Mouse (Mus musculus) MEL (cell line): ENCODE measurements at regions not wholly inside any gene's neighbourhood (a gene's known extent, or its start where the extent isn't known, plus 50 kb on each side); places are given as distances from the start of the nearest gene placed in this dataset.

Experiments used
- DNase-seq: peaks from one replicate; pipeline ENCODE4 v3.0.0; 2011; ENCODE audit warnings: low read depth, low spot score
- H3K27ac ChIP-seq: 2 replicates; pipeline ENCODE4 v1.5.1; 2012; ENCODE audit warnings: low read depth, mild to moderate bottlenecking, control low read depth, low read length, moderate library complexity; ENCODE audit not compliant: control insufficient read depth
- H3K27me3 ChIP-seq, 2 experiments: fragments of 150-350 bp in 1 of 2; sonication (generic) in 1 of 2; 2 replicates each; pipeline ENCODE4 v1.6.1; 2012; ENCODE audit warnings: low read length in 2 of 2, mild to moderate bottlenecking in 2 of 2, improper control_type of control experiment in 1 of 2, moderate library complexity in 1 of 2; ENCODE audit not compliant: insufficient read depth in 2 of 2, control insufficient read depth in 1 of 2
- H3K36me3 ChIP-seq, 2 experiments: 2 replicates each; pipeline ENCODE4 v1.6.1; 2012 to 2014; ENCODE audit warnings: low read length in 2 of 2, improper control_type of control experiment in 1 of 2, inconsistent platforms in 1 of 2, mild to moderate bottlenecking in 1 of 2; ENCODE audit not compliant: insufficient read depth in 2 of 2, control insufficient read depth in 1 of 2
- H3K4me1 ChIP-seq, 2 experiments: fragments of 150-350 bp in 1 of 2; sonication (generic) in 1 of 2; 2 replicates each; pipeline ENCODE4 v1.6.1; 2012; ENCODE audit warnings: low read length in 2 of 2, improper control_type of control experiment in 1 of 2, mild to moderate bottlenecking in 1 of 2; ENCODE audit not compliant: insufficient read depth in 2 of 2, control insufficient read depth in 1 of 2
- H3K4me3 ChIP-seq, 2 experiments: fragments of 150-350 bp in 1 of 2; sonication (generic) in 1 of 2; 2 replicates each; pipeline ENCODE4 v1.5.1; 2012; ENCODE audit warnings: low read depth in 2 of 2, low read length in 2 of 2, mild to moderate bottlenecking in 2 of 2, moderate library complexity in 2 of 2, control low read depth in 1 of 2, improper control_type of control experiment in 1 of 2; ENCODE audit not compliant: control insufficient read depth in 1 of 2, insufficient read depth in 1 of 2
- H3K79me2 ChIP-seq: 2 replicates; pipeline ENCODE4 v1.6.1; 2012; ENCODE audit warnings: mild to moderate bottlenecking, low read length, moderate library complexity; ENCODE audit not compliant: control insufficient read depth, poor library complexity, insufficient read depth
- H3K9ac ChIP-seq: 2 replicates; pipeline ENCODE4 v1.6.1; 2012; ENCODE audit warnings: low read depth, mild to moderate bottlenecking, control low read depth, low read length, moderate library complexity; ENCODE audit not compliant: control insufficient read depth, poor library complexity, severe bottlenecking
- H3K9me3 ChIP-seq: fragments of 150-350 bp; sonication (generic); replicated peaks from 2 replicates; pipeline ENCODE4 v1.6.1; 2012; ENCODE audit warnings: mild to moderate bottlenecking, low read length, improper control_type of control experiment, moderate library complexity; ENCODE audit not compliant: insufficient read depth
- BHLHE40 ChIP-seq: IDR thresholded peaks from 2 replicates; pipeline ENCODE4 v1.6.1; 2012; ENCODE audit warnings: low read depth, mild to moderate bottlenecking, inconsistent platforms, low read length, improper control_type of control experiment, borderline replicate concordance
- CHD2 ChIP-seq: IDR thresholded peaks from 2 replicates; pipeline ENCODE4 v1.6.1; 2011; ENCODE audit warnings: low read length, improper control_type of control experiment
- GABPA ChIP-seq: IDR thresholded peaks from 2 replicates; pipeline ENCODE4 v1.6.1; 2012; ENCODE audit warnings: low read depth, mild to moderate bottlenecking, inconsistent platforms, low read length, improper control_type of control experiment, moderate library complexity
- MEF2A ChIP-seq: IDR thresholded peaks from 2 replicates; pipeline ENCODE4 v1.6.1; 2014; ENCODE audit warnings: low read depth, mild to moderate bottlenecking, inconsistent platforms, low read length, improper control_type of control experiment; ENCODE audit not compliant: poor library complexity, insufficient replicate concordance, severe bottlenecking; ENCODE audit errors: extremely low read depth
- MXI1 ChIP-seq: IDR thresholded peaks from 2 replicates; pipeline ENCODE4 v1.6.1; 2011; ENCODE audit warnings: mild to moderate bottlenecking, low read depth, low read length, improper control_type of control experiment
- MYB ChIP-seq: IDR thresholded peaks from 2 replicates; pipeline ENCODE4 v1.6.1; 2011; ENCODE audit warnings: mild to moderate bottlenecking, low read depth, low read length, improper control_type of control experiment
- MYC ChIP-seq: IDR thresholded peaks from 2 replicates; pipeline ENCODE4 v1.6.1; 2011; ENCODE audit warnings: low read depth, mild to moderate bottlenecking, low read length, improper control_type of control experiment, moderate library complexity
- NELFE ChIP-seq: IDR thresholded peaks from 2 replicates; pipeline ENCODE4 v1.6.1; 2011; ENCODE audit warnings: low read depth, low read length, improper control_type of control experiment
- NRF1 ChIP-seq: IDR thresholded peaks from 2 replicates; pipeline ENCODE4 v1.6.1; 2014; ENCODE audit warnings: low read depth, mild to moderate bottlenecking, inconsistent platforms, low read length, improper control_type of control experiment, moderate library complexity; ENCODE audit not compliant: poor library complexity, insufficient read depth, severe bottlenecking
- POLR2A ChIP-seq, 2 experiments: IDR thresholded peaks; 2 replicates each; pipeline ENCODE4 v1.6.1; 2011 to 2012; ENCODE audit warnings: low read length in 2 of 2, mild to moderate bottlenecking in 2 of 2, control low read depth in 1 of 2, improper control_type of control experiment in 1 of 2, low read depth in 1 of 2, moderate library complexity in 1 of 2; ENCODE audit not compliant: control insufficient read depth in 1 of 2, insufficient read depth in 1 of 2, poor library complexity in 1 of 2
- POLR2AphosphoS2 ChIP-seq: IDR thresholded peaks from 2 replicates; pipeline ENCODE4 v1.6.1; 2011; ENCODE audit warnings: low read length, improper control_type of control experiment
- RAD21 ChIP-seq: IDR thresholded peaks from 2 replicates; pipeline ENCODE4 v1.6.1; 2011; ENCODE audit warnings: mild to moderate bottlenecking, low read depth, low read length, improper control_type of control experiment
- SIN3A ChIP-seq: IDR thresholded peaks from 2 replicates; pipeline ENCODE4 v1.6.1; 2012; ENCODE audit warnings: low read length, improper control_type of control experiment, inconsistent platforms
- SMC3 ChIP-seq: IDR thresholded peaks from 2 replicates; pipeline ENCODE4 v1.6.1; 2011; ENCODE audit warnings: low read depth, low read length, improper control_type of control experiment
- TAL1 ChIP-seq: IDR thresholded peaks from 2 replicates; pipeline ENCODE4 v1.6.1; 2012; ENCODE audit warnings: mild to moderate bottlenecking, inconsistent platforms, low read length, moderate library complexity, mixed read lengths
- TBP ChIP-seq: IDR thresholded peaks from 2 replicates; pipeline ENCODE4 v1.8.0; 2011; ENCODE audit warnings: low read depth, low read length, improper control_type of control experiment
- UBTF ChIP-seq: IDR thresholded peaks from 2 replicates; pipeline ENCODE4 v1.6.1; 2012; ENCODE audit warnings: low read depth, mild to moderate bottlenecking, inconsistent platforms, low read length, improper control_type of control experiment, moderate library complexity, borderline replicate concordance; ENCODE audit not compliant: insufficient read depth
- USF1 ChIP-seq: IDR thresholded peaks from 2 replicates; pipeline ENCODE4 v1.6.1; 2014; ENCODE audit warnings: low read depth, mild to moderate bottlenecking, inconsistent platforms, low read length, improper control_type of control experiment, moderate library complexity
- ZNF384 ChIP-seq: IDR thresholded peaks from 2 replicates; pipeline ENCODE4 v1.6.1; 2012; ENCODE audit warnings: low read depth, mild to moderate bottlenecking, inconsistent platforms, low read length, improper control_type of control experiment

- no peaks in the 10 kb centered on the region for H3K4me1 ChIP-seq
- TF ChIP-seq NRF1 (no peak), TAL1 (no peak), TBP (no peak), NELFE (no peak), MYC (no peak), CHD2 (no peak), SIN3A (no peak), MYB (no peak), RAD21 (no peak), BHLHE40 (no peak), POLR2AphosphoS2 (no peak)
- TF ChIP-seq, all 39 proteins: peak for 0
- no peak overlapping the region for H3K9ac ChIP-seq
- H3K9me3 ChIP-seq = no peaks in the 10 kb centered on the region
- H3K27me3 ChIP-seq = no peaks in the 10 kb centered on the region
- no peaks in the 10 kb centered on the region for H3K36me3 ChIP-seq
- DNase-seq = no peak
- H3K27ac ChIP-seq = no peak overlapping the region
- H3K4me3 ChIP-seq = no peak overlapping the region
- H3K79me2 ChIP-seq = no peaks in the 10 kb centered on the region
Measured at GRCm38 (mm10) chr8:103855291-103855690, 246.1 kb upstream of the Cdh5 start.

- Histone ChIP-seq H3K4me1 (no peaks in the 10 kb centered on the region), H3K79me2 (no peaks in the 10 kb centered on the region), H3K9me3 (no peaks in the 10 kb centered on the region), H3K36me3 (no peaks in the 10 kb centered on the region), H3K27me3 (no peaks in the 10 kb centered on the region), H3K4me3 (no peak overlapping the region), H3K27ac (no peak overlapping the region), H3K9ac (no peak overlapping the region)
- no peak for TF ChIP-seq GABPA
- no peak for TF ChIP-seq POLR2A (IDR thresholded peaks at IDR 0.05; ENCODE audit: control insufficient read depth in 1 of 2, insufficient read depth in 1 of 2, low read depth in 1 of 2, low read length in 2 of 2, poor library complexity in 1 of 2)
- no peak for TF ChIP-seq ZNF384
- no peak for TF ChIP-seq UBTF
- TF ChIP-seq MEF2A = no peak
- no peak for TF ChIP-seq BHLHE40
- TF ChIP-seq SMC3 = no peak
- no peak for TF ChIP-seq MXI1
- TF ChIP-seq USF1 = no peak
- TF ChIP-seq MYC = no peak
- DNase-seq = no peak
Measured at GRCm38 (mm10) chr8:103859130-103859529, 242.3 kb upstream of the Cdh5 start.
